Mouse (Mus musculus) kidney, adult 11 months (tissue): ENCODE measurements at regions not wholly inside any gene's neighbourhood (a gene's known extent, or its start where the extent isn't known, plus 50 kb on each side); places are given as distances from the start of the nearest gene placed in this dataset.
A peak's percentile ranks its signal among the peaks of the same experiment; 100 is the strongest.
"Not testable (repeated sequence)": the region's sequence is repeated elsewhere in the genome, so short reads cannot be mapped to it uniquely, and the experiment has no call there.

Experiments
- DNase-seq: peaks from one replicate; pipeline ENCODE4 v3.0.0; 2022

DNA sequence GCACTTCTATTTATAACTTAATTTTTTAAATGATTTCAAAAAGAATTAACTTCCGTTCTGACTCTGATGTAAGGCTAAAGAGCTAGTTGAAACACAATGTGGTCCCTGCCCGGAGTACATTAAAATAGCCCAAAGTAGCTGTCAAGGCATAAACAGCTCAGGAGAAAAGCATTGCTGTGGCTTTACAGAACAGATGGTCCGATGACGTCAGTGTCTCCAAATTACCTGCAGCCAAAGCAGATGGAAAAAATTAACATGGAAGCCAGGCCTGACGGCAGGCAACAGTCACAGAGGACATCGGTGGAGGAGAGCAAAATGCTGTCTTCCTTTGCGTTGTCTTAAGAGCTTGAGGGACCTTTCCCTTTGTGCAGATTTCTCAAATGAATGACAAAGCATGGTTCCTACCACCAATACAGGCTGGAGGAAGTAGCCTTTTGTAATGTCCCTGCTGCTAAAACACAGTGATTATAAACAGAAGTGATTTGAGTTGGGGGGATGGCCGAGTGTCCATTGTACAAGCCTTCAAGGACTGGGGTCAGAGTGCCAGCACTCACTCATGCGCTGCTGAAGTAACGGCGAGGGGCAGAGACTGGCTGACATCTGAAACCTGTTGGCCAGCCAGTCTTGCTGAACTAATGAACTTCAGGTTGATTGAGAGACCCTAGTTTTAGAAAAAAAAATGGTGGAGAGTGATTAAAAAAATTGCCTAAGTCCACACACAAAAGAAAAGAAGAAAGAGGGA is 101.8 kb upstream of the Plcl2 start:
- no peak for DNase-seq

DNA sequence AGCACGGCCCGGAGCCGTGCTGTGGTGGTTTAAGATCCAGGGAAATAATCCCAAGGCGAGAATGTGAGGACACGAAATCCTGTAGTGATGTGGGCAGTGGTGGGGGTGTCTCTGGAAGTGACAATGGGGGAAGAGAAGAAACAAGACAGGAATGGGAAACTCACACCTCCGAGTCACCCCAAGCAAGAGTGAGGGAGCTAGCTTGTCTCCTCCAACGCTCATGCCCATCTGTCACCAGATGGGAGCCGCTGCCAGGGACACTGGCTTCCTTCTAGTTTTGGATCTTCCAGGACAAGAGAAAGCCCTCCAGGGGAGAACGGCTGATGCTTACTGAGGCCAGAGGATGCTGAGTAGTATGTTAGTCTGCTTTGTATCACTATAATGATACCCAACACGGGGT is 100.6 kb upstream of the Plcl2 start:
- no peak for DNase-seq

- no peak for DNase-seq
Observed at GRCm38 (mm10) chr17:50409271-50409670, 99.9 kb upstream of the Plcl2 start.

DNA sequence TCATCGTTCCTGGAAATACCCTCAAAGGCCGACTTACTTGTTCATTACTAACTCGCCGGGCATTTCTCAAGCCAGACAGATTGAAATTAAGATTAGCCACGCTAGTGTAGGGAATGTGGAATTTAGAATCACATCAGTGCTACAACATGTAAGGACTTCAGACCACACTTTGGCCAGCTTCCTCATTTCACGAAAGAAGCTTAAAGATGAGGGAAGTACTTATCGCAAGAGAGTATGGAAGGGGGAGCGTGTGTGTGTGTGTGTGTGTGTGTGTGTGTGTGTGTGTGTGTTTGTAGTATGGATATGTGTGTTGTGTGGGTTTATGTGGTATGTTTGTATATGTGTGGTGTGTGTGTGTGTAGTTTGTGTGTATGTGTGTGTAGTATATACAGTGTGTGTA is 99.3 kb upstream of the Plcl2 start:
- no peak for DNase-seq

GRCm38 (mm10) chr17:50410296-50410695 is 98.9 kb upstream of the Plcl2 start:
- DNase-seq: no peak

DNA sequence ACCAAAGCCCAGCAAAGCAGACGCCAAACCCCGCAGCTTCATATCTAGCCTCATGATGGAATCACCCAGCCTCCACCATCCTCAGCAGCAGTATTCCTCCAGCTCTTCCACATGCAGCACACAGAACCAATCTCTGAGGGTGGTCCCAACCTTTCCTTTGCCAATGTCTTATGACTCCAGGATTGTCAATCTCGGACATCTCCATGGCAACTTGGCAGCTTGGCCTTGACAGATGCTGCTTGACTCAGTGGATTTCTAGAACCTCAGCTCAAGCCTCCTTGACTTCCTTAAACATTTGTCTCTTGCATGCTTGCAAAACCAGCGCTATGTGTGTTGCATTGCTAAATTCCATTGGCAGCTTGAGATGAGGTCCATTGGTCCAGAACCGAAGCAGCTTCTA is 96.8 kb upstream of the Plcl2 start:
- DNase-seq: no peak

DNA sequence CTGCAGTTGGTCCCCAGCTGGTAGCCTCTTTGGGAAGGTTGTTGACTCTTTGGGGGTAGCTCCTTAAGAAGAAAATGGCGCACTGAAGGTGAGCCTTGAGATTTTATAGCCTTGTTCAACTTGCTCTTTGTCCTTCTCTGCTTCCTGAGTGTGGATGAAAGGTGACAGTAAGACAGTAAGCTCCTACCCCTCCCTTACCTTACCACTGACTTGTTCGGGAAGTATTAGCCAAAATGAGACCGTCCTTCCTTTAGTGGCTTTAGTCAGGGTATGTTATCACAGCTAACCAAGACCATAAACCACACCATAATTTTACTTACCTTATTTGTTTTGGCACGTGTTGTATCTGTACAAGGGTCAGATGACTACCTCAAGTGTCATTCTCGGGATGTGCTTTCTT is 95.3 kb upstream of the Plcl2 start:
- DNase-seq: no peak

- no peak for DNase-seq
Observed at GRCm38 (mm10) chr17:50415331-50416005, 93.7 kb upstream of the Plcl2 start.

DNA sequence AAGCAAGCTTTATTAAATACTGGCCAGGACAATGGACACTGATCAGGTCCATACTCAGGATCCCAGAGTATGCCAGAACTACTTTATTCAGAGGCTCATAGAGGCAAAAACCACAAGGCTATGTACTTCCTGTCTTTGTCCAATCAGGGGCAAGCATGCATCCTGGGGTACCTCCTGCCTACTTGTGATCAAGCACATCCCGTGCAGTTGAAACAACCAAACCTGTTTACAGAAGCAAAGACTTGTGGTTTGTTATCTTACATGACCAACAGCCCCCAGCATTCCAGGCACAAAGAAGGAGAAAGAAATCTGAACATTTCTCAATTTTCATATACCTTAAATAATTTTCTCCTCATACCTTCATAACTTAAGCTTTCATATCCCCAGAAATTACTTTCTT is 93.1 kb upstream of the Plcl2 start:
- DNase-seq: no peak

GRCm38 (mm10) chr17:50416538-50417113 is 92.6 kb upstream of the Plcl2 start:
- DNase-seq: no peak

GRCm38 (mm10) chr17:50418863-50419383 is 90.3 kb upstream of the Plcl2 start:
- DNase-seq: peak; percentile 15

GRCm38 (mm10) chr17:50419551-50419950 is 89.7 kb upstream of the Plcl2 start:
- DNase-seq: not testable (repeated sequence)

DNA sequence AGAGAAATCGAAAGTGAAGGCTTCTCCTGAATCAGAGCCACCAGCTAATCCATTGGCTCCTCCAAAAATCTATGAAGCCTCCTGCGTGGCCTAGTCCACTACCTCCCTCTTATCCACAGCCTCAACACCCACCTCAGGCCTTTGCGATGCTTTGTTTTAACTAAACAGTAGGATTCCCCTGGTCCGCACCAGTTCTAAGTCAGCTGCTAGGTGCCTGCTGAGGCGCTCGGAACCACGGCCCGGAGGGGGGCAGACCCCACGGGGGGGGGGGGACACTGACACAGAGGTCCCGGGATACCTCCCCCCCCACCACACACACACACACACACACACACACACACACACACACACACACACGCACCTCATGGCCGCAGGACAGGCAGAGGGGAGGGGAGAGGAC is 89.2 kb upstream of the Plcl2 start:
- no peak for DNase-seq

- no peak for DNase-seq
Observed at GRCm38 (mm10) chr17:50420690-50421089, 88.5 kb upstream of the Plcl2 start.

GRCm38 (mm10) chr17:50421476-50421875 is 87.7 kb upstream of the Plcl2 start:
- no peak for DNase-seq

DNA sequence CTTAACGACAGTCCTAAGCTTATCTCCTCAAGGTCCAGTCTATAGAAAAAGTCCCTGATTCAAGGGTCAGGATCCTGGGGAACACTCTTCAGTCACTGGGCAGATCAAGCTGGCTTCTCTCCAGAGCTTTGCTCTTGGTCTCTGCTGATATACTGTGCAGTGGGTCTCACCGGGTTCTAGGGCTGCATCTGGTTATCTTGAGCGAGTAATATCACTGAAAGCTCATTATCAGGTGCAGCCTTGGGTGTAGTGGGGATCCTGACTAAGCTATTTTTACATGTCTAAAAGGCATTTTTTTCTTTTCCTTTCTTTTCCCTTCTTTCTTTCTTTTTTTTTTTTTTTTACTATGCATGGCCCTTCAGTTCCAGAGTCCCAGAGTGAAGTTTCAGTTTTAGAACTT is 84.1 kb upstream of the Plcl2 start:
- no peak for DNase-seq

DNA sequence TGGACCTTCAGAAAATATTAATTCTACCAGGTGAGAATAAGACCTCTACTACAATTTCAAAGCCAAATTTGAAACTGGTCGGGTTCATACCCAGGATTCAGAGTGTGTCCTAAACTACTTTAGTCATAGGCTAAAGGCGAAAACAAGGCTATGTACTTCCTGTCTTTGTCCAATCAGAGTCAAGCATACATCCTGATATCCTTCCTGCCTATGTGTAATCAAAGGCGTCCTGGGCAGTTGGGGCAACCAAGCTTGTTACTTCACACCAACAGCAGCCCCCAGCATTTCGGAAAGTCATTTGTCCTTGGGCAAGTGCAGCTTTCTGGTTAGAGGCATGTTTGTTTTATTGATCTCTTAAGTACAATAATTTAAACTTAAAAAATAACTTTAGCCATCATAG is 83.7 kb upstream of the Plcl2 start:
- no peak for DNase-seq

DNA sequence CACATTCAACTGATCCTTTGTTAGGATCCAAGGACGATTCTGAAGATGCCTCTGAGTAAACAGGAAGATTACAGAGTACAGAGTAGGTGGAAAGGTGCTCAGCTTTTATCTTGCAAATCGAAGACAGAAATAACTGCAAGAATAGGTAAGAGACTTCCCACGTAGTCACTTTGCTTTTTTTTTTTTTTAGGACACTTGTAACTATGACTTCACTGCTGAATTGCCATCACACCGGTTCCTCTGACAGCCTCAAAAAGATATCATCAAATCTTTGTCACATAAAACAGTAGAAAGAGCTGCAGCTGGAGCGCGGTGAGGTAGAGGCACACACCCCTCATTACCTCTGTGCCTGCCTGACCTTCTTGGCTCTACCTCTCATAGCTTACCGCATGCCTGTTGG is 83.1 kb upstream of the Plcl2 start:
- no peak for DNase-seq

DNA sequence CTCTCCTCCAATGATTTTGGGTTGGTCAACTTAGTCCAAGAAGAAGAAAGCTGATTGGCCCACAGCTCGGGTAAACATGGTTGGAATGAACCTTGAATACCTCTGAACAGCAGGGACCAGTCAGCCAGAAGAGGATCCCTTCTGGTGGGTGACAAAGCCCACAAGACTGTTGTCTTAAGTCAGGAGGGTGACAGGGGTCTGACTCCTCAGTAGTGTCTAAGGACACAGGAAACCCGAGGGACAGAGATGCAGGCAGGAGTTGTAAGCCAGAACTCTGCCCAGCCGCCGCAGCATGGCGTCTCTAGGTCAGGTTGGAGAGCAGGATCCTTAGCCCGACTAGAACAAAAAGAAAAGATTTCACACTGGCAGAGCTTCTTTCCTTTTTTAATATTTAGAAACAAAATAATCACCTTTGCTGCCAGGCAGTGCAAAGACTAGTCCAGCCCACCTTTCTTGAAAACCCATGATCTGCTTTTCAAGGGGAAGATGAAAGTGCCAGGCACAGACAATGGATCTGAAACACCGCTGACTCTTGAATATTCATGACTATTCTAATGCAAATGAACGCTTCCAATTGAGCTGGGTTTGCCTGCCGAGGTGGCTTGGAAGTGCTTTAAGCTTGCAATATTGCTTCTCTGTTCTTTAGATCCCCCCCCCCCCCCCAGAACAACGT is 81.7 kb upstream of the Plcl2 start:
- no peak for DNase-seq

- no peak for DNase-seq
Observed at GRCm38 (mm10) chr17:50428004-50428560, 81.1 kb upstream of the Plcl2 start.

DNA sequence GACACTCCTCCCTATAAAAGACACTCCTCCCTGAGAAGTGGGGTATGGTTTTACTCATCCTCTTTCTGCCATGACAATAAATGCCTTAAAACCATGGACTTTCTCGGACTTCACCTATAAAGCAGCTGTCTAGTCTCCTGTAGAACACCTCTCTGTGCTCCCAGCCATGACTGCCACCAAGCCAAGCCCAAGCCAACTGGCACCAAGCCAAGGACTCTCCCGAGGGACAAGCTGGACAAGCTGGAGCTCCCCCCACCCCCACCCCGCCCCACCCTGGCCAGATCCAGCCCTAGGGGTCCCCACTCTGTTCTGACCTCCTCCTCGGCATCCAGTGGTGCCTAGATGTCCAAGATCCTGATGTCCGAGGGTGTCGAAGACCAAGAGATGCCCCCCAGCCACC is 76.6 kb upstream of the Plcl2 start:
- DNase-seq: no peak

DNA sequence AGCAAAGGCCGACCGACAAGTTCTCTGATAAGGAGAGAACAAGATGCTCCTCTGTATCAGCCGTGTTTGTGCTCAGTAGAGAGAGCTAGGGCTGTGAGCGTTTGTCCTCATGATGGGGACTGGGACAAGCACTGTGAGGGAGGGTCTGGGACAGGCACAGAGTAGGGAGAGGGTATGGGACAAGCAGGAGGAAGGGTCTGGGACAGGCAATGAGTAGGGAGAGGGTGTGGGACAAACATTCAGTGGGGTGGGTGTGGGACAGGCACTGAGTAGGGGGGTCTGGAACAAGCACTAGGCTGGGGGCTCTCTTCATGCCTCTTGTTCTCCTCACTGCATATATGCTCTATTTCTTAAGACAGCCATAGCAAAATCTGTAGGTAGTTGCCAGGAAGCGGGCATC is 70.2 kb upstream of the Plcl2 start:
- DNase-seq: no peak

GRCm38 (mm10) chr17:50439365-50439764 is 69.8 kb upstream of the Plcl2 start:
- DNase-seq: peak; percentile 11
